Mouse (Mus musculus): ENCODE results near the gene Gcc2.
"Not testable (repeated sequence)": the region's sequence is repeated elsewhere in the genome, so short reads cannot be mapped to it uniquely, and the experiment has no call there.

DNA sequence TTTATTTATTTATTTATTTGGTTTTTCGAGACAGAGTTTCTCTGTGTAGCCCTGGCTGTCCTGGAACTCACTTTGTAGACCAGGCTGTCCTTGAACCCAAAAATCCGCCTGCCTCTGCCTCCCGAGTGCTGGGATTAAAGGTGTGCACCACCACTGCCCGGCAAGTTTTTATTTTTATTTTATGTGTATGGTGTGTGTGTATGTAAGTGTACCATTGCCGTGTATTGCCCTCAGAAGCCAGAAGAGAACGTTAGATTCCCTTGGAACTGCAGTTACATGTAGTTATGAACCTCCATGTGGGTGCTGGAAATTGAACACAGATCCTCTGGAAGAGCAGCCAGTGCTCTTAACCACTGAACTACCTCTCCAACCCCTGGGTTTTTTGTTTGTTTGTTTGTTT, 72.5 kb downstream of the Gcc2 start:
- TF ChIP-seq POLR2A (IDR thresholded peaks at IDR 0.05; ENCODE audit: borderline replicate concordance, control insufficient read depth, low read depth, low read length); CTCF (IDR thresholded peaks at IDR 0.05; ENCODE audit: control insufficient read depth, insufficient read depth, low read length): not testable (repeated sequence)
